Mouse (Mus musculus): ENCODE measurements around the gene Rgs21. TPM values are rescaled to one million over a fixed set of nuclear protein-coding genes. Genes with fewer than 3 reads are reported as not detected.

The Rgs21 gene
- not detected in 2 replicates for polyA plus RNA-seq (2012; rRNA removed; ENCODE audit: low replicate concordance)

GRCm38 (mm10) chr1:144567567-144567966 is at the start of gene Rgs21:
Rgs21 (minus strand) TSS chr1:144567667.

Other genes starting within 250 kb of the Rgs21 start
- 0.25 and 1.3 TPM in 2 replicates for gene Rgs18, start 207.8 kb upstream of the Rgs21 start, polyA plus RNA-seq (2012; rRNA removed; ENCODE audit: low replicate concordance)